Mouse (Mus musculus) bone marrow, adult 2 months (tissue): ENCODE measurements around the gene Apoc2.

ENCODE experiments used
- CTCF ChIP-seq: fragments of 200-500 bp; IDR thresholded peaks from 2 replicates; pipeline ENCODE4 v1.5.1; 2011; ENCODE audit warnings: low read length, control low read depth; ENCODE audit not compliant: control insufficient read depth, insufficient read depth
- POLR2A ChIP-seq: fragments of 200-500 bp; IDR thresholded peaks from 2 replicates; pipeline ENCODE4 v1.6.1; 2011; ENCODE audit warnings: low read depth, mild to moderate bottlenecking, control low read depth, low read length, borderline replicate concordance; ENCODE audit not compliant: control insufficient read depth

- TF ChIP-seq CTCF (no peak), POLR2A (no peak)
Measured at GRCm38 (mm10) chr7:19716822-19717221, 39.1 kb upstream of the Apoc2 start.
